Mouse (Mus musculus) small intestine, adult 2 months (tissue): Measurements from ENCODE around the gene Tmem273.

Source experiments
- CTCF ChIP-seq: fragments of 200-500 bp; IDR thresholded peaks from 2 replicates; pipeline ENCODE4 v1.5.1; 2012; ENCODE audit warnings: low read depth, mild to moderate bottlenecking, control low read depth, inconsistent platforms, low read length, moderate library complexity, mixed read lengths; ENCODE audit not compliant: insufficient replicate concordance, insufficient read length; ENCODE audit errors: extremely low read depth
- POLR2A ChIP-seq: fragments of 200-500 bp; IDR thresholded peaks from 2 replicates; pipeline ENCODE4 v1.6.1; 2012; ENCODE audit warnings: low read depth, mild to moderate bottlenecking, control low read depth, inconsistent platforms, low read length, moderate library complexity

GRCm38 (mm10) chr14:32812429-32812828 is 26.7 kb downstream of the Tmem273 start:
- no peak for TF ChIP-seq CTCF
- TF ChIP-seq POLR2A: no peak
